Mouse (Mus musculus): ENCODE results near the gene Zfp174.
A peak's percentile ranks its signal among the peaks of the same experiment; 100 is the strongest.

The Zfp174 gene

DNA sequence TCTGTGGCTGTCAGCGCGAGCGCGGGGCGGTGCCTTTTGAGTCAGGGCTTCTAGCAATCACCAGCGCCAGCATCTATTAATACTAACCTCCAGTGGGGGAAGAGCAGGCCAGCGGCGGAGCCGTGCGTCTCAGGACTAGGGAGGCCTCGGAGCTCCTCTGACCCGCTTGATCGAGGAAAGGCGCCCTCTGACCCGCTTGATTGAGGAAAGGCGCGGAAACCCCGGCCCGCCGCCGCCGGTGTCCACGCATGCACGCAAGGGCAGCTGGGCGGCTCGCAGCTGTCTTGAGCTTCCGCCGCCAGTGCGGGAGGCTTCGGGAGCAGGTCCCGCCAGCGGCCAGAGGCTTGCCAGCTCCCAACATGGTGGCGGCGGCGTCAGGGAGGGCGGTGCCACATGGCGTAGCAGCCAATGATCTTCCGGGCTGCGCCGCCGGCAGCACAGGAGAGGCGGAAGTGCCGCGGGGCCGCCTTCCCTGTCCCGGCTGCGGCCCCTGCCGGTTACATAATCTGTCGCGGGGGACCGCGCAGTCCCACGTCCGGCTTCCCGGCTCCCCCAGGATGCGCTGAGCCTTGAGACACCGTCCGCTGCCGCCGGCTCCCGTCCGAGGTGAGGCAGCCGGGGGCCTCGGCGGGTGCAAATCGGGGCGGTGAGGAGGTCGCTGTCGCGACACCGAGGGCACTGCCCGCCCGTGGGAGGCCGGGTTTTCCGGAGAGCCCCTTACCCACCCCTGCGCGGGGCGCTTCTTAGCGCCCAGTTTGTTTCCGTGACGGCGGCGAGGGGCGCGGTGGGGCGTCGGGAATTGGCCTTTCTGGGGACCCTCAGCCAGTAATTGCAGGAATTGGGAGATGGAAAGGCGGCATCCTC, 37.4 kb downstream of the Zfp174 start, which contains the start of the genes Zfp597 and Gm20695:
Zfp597 (minus strand) TSS at position 361 of the 864 bp plus-strand sequence.
Gm20695 (plus strand) TSS at position 448 of the 864 bp plus-strand sequence.
- peak; percentile 92 to 94 for DNase-seq (ENCODE audit: low spot score in 2 of 2)

- DNase-seq (ENCODE audit: low spot score in 2 of 2) = no peak
These were observed 38.1 kb downstream of the Zfp174 start for GRCm38 (mm10) chr16:3885065-3885670.

- no peak for DNase-seq (ENCODE audit: low spot score in 2 of 2)
These were observed 44.7 kb downstream of the Zfp174 start for GRCm38 (mm10) chr16:3891621-3892295.

- DNase-seq (ENCODE audit: low spot score in 2 of 2) = no peak
These were observed 46.7 kb downstream of the Zfp174 start for GRCm38 (mm10) chr16:3893739-3894138.

DNA sequence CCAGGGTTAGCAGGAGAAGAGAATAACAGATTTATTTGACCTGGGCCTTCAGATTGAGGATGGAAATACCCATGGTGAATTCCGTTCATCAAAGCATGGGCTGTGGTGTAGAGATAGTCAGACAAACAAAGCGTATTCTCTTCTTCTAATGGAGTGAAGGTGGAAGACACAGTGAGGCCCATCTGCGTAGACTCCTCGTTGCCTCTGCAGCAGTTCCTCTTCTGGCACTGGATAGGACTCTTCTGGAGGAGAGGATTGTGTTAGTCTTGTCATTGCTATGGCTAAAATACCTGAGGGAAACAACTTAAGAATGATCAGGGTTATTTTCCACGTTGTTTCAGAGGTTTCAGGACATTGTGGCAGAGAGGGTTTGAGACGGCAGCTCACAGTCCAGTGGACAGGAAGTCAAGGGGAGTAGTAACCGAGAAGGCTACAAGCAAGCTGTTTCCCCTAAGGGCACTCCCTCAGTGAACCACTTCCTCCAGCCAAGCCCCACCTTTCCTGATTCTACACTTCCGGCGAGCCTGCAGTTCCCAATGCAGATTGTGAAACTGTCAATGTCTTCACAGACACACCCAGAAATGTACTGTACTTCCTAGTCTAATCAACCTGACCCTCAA, 48.2 kb downstream of the Zfp174 start:
- peak; percentile 23 to 45 for DNase-seq (ENCODE audit: low spot score in 2 of 2)

DNA sequence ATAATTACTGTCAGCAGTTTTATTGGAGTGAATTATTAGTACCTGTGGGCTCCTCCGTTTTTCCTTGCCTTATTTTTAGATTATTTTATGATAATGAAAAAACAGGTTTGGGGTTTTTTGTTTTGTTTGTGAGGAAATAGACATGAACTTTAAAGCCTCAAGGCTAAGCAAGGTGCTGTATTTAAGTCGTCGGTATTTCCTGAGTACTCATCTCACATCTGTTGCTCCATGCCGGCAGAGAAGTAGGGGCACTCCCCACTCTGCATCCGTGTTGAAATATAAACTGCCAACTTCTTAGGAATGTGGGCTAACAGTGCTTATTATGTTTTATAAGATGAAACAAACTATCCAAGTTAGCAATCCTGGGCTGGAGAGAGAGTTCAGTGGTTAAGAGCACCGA, 49.0 kb downstream of the Zfp174 start:
- no peak for DNase-seq (ENCODE audit: low spot score in 2 of 2)

DNA sequence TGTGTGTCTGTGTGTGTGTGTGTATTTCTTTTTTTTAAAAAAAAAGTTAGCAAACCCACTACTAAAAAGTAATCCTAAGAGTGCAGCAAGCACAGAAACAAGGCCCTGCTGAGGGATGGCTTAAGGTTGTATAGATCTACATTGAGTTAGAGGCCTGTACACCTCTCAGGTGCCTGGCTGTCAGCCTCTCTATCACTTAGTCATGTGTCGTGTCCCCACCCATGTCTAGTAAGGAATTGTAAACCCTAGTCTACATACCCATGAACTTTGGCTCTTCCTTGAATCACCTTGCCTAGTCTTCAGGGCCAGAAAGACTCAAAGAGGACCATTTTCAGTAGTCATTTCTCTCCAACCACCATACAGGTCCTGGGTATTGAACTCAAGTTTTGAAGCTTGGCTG, 49.5 kb downstream of the Zfp174 start:
- DNase-seq (ENCODE audit: low spot score in 2 of 2) = no peak

DNA sequence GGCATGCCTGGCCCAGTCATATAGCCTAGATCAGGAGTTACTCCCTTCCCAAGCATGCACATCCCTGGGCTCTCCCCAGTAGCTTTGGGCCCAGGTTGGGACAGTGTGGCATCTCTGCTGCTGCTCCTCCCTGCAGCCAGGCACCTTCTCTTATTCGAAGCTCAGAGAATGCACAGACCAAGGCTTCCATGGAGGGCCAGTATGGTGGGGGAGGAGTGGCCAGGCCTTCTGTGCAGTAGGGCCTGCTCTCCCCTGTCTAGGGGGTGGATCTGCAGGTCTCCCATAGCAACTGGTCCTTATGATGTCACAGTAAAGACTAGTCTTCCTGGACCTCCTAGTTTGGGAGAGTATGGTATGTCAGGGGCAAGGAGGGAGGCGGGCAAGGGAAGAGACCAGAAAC, 60.4 kb downstream of the Zfp174 start:
- no peak for DNase-seq (ENCODE audit: low spot score in 2 of 2)

Measured in spleen, postnatal 14 days (tissue).